Mouse (Mus musculus): ENCODE measurements around the gene N4bp1. TPM values are rescaled to one million over a fixed set of nuclear protein-coding genes. Genes with fewer than 3 reads are reported as not detected.

N4bp1 gene
- polyA plus RNA-seq, 1 experiment from 2014 or later, result 5.4 TPM

DNA sequence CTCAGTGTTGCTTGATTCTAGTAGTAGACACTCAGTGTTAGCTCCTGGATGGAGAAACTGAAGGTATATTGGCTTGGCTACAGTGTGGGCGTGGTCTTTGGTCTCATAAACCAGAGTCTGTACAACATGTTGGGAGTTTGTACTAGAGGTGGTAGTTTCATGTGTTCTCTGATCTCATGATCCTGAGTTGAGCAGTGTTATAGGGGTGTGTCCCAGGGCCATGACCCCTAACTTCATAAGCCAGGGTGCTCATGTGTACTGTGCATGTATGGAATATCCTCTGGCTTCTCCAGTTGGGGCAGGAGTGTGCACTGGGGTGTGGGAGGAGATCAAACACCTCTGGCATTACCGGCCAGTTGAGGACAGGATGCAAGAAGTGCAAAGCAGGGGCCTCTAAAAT, 32.6 kb upstream of the N4bp1 start:
- Histone ChIP-seq H3K27ac (ENCODE audit: low read depth, low read length) (no peak overlapping the region), H3K36me3 (ENCODE audit: control insufficient read depth, insufficient read depth) (no peaks in the 10 kb centered on the region), H3K27me3 (replicated peaks; ENCODE audit: control insufficient read depth, insufficient read depth, low read length) (no peaks in the 10 kb centered on the region), H3K4me3 (ENCODE audit: low read depth, low read length) (no peak overlapping the region), H3K9me3 (ENCODE audit: control insufficient read depth) (no peaks in the 10 kb centered on the region), H3K9ac (ENCODE audit: low read depth, low read length) (no peak overlapping the region), H3K4me1 (replicated peaks; ENCODE audit: control insufficient read depth, insufficient read depth, low read length) (peaks cover 11% of the 10 kb centered on the region; the same call in 1 of the 2 replicates), H3K4me2 (replicated peaks; ENCODE audit: low read depth) (no peak overlapping the region)
- peak; percentile 70 for ATAC-seq
- TF ChIP-seq CTCF (IDR thresholded peaks at IDR 0.05; ENCODE audit: low read depth), result no peak
- WGBS, result 84% methylated on average over 2 of the region's 2 CpGs

DNA sequence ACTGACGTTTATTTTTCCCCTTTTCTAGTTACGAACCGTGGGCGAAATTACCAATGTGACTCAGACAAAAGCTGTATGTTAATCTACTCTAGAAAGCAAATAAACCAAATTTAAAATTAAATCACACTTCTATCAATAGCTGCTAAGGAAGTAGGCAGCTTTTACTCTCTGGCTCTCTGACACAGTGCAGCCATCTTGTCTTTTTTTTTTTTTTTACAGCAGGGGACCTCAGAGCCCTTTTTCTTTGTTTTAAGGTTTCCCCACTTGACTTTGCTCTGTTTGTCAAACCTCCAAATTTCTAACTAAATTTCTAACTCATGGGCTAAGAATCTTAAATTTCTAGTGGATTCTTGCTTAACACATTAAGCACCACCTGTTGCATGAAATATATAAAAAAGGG, 31.3 kb upstream of the N4bp1 start:
- ATAC-seq, result no peak
- no peak for TF ChIP-seq CTCF (IDR thresholded peaks at IDR 0.05; ENCODE audit: low read depth)
- H3K9ac ChIP-seq (ENCODE audit: low read depth, low read length), result no peak overlapping the region
- H3K36me3 ChIP-seq (ENCODE audit: control insufficient read depth, insufficient read depth), result no peaks in the 10 kb centered on the region
- no peak overlapping the region for H3K4me2 ChIP-seq (replicated peaks; ENCODE audit: low read depth)
- 85% methylated on average over 4 of the region's 4 CpGs for WGBS
- H3K27ac ChIP-seq (ENCODE audit: low read depth, low read length), result no peak overlapping the region
- no peaks in the 10 kb centered on the region for H3K9me3 ChIP-seq (ENCODE audit: control insufficient read depth)
- H3K4me3 ChIP-seq (ENCODE audit: low read depth, low read length), result no peak overlapping the region
- no peaks in the 10 kb centered on the region for H3K27me3 ChIP-seq (replicated peaks; ENCODE audit: control insufficient read depth, insufficient read depth, low read length)
- H3K4me1 ChIP-seq (replicated peaks; ENCODE audit: control insufficient read depth, insufficient read depth, low read length), result peaks cover 10% of the 10 kb centered on the region; the same call in 1 of the 2 replicates

DNA sequence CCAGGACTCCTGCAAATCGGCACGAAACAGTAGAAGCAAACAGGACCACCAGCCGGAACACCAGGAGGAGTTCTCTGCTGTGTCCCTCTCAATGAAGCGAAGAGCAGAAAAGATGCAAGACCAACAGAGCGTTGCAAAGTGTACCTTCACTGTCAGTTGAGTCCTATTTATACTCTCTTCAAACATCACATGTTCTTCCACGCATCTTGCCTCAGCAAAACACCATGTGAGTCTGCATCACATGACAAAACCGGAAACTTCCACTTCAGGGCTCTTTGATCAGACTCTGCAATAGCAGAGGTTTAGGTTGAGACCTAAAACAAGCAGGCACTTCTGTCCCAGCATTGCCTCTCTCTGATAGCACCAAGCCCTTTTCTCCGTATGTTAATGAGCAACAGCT, 26.1 kb upstream of the N4bp1 start:
- no peak for TF ChIP-seq CTCF (IDR thresholded peaks at IDR 0.05; ENCODE audit: low read depth)
- Histone ChIP-seq H3K27me3 (replicated peaks; ENCODE audit: control insufficient read depth, insufficient read depth, low read length) (no peaks in the 10 kb centered on the region), H3K9me3 (ENCODE audit: control insufficient read depth) (no peaks in the 10 kb centered on the region), H3K4me3 (ENCODE audit: low read depth, low read length) (no peak overlapping the region), H3K4me1 (replicated peaks; ENCODE audit: control insufficient read depth, insufficient read depth, low read length) (no peaks in the 10 kb centered on the region), H3K4me2 (replicated peaks; ENCODE audit: low read depth) (no peak overlapping the region), H3K36me3 (ENCODE audit: control insufficient read depth, insufficient read depth) (no peaks in the 10 kb centered on the region), H3K27ac (ENCODE audit: low read depth, low read length) (no peak overlapping the region), H3K9ac (ENCODE audit: low read depth, low read length) (no peak overlapping the region)
- WGBS, result 81% methylated on average over 8 of the region's 8 CpGs
- ATAC-seq, result no peak

DNA sequence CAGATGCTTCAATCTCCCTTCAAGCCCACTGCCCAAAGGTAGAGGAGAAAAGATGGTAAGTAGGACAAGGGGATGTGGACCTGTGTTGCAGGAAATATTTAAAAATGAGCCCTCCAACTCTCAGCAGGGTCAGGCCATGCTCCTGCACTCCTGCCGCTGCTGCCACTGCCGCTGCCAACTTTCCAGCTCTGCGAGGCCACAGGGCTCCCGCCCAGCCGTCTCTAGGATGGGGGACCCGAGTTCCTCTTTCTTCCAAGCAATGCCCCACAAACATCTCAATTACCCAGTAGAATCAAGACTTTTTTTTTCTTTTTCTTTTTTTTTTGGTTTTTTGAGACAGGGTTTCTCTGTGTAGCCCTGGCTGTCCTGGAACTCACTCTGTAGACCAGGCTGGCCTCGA, 25.2 kb upstream of the N4bp1 start:
- no peak for ATAC-seq
- no peaks in the 10 kb centered on the region for H3K4me1 ChIP-seq (replicated peaks; ENCODE audit: control insufficient read depth, insufficient read depth, low read length)
- H3K4me2 ChIP-seq (replicated peaks; ENCODE audit: low read depth), result no peak overlapping the region
- no peak overlapping the region for H3K27ac ChIP-seq (ENCODE audit: low read depth, low read length)
- TF ChIP-seq CTCF (IDR thresholded peaks at IDR 0.05; ENCODE audit: low read depth), result no peak
- H3K9me3 ChIP-seq (ENCODE audit: control insufficient read depth), result no peaks in the 10 kb centered on the region
- 87% methylated on average over 7 of the region's 7 CpGs for WGBS
- H3K4me3 ChIP-seq (ENCODE audit: low read depth, low read length), result no peak overlapping the region
- H3K9ac ChIP-seq (ENCODE audit: low read depth, low read length), result no peak overlapping the region
- no peaks in the 10 kb centered on the region for H3K27me3 ChIP-seq (replicated peaks; ENCODE audit: control insufficient read depth, insufficient read depth, low read length)
- H3K36me3 ChIP-seq (ENCODE audit: control insufficient read depth, insufficient read depth), result no peaks in the 10 kb centered on the region

DNA sequence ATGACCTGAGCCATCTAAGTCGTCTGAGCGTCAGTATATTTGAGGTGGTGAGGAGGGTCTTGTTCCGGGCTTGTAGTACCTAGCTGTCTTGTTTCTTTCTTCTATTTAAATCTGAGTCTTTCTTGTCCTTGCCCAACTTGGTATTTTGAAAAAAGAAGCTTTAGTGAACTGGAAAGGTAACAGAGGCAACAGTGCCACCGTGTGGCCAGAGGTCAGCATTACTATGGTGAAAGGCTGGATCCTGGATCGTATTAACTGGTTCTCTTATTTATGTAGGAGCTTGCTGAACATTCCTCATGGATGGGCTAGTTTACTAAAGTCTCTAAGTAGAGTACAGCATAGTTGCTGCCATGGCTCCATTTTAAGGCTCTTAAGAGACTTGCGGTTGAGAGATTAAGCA, 23.5 kb upstream of the N4bp1 start:
- H3K4me3 ChIP-seq (ENCODE audit: low read depth, low read length), result no peak overlapping the region
- WGBS, result 10% methylated on average over 6 of the region's 6 CpGs

DNA sequence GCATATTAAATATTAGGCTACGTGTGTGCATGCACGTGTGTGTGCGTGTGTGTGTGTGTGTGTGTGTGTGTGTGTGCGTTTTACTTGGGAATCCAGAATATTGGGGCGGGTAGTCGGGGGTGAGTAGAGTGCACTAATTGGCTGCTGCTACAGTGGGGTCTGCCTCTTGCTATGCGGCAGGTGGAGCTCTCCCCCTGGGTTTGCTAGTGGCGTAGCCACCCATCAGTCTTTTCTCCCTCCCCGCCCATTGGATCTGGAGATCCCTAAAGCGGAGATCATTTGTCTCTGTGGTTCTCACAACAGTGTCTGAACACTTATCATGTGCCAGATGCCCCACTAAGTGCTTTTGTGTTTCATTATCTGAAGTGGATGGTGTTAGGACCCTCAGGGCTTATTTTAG, 19.9 kb upstream of the N4bp1 start:
- Histone ChIP-seq H3K4me1 (replicated peaks; ENCODE audit: control insufficient read depth, insufficient read depth, low read length) (no peaks in the 10 kb centered on the region), H3K4me2 (replicated peaks; ENCODE audit: low read depth) (no peak overlapping the region), H3K4me3 (ENCODE audit: low read depth, low read length) (no peak overlapping the region), H3K27me3 (replicated peaks; ENCODE audit: control insufficient read depth, insufficient read depth, low read length) (no peaks in the 10 kb centered on the region), H3K9me3 (ENCODE audit: control insufficient read depth) (no peaks in the 10 kb centered on the region), H3K27ac (ENCODE audit: low read depth, low read length) (no peak overlapping the region), H3K9ac (ENCODE audit: low read depth, low read length) (no peak overlapping the region), H3K36me3 (ENCODE audit: control insufficient read depth, insufficient read depth) (no peaks in the 10 kb centered on the region)
- WGBS, result 79% methylated on average over 10 of the region's 10 CpGs
- no peak for TF ChIP-seq CTCF (IDR thresholded peaks at IDR 0.05; ENCODE audit: low read depth)
- no peak for ATAC-seq

More for the DNA sequence above, 23.5 kb upstream of the N4bp1 start:
- no peak overlapping the region for H3K9ac ChIP-seq (ENCODE audit: low read depth, low read length)
- no peaks in the 10 kb centered on the region for H3K36me3 ChIP-seq (ENCODE audit: control insufficient read depth, insufficient read depth)
- no peaks in the 10 kb centered on the region for H3K9me3 ChIP-seq (ENCODE audit: control insufficient read depth)
- no peaks in the 10 kb centered on the region for H3K4me1 ChIP-seq (replicated peaks; ENCODE audit: control insufficient read depth, insufficient read depth, low read length)
- no peak for ATAC-seq
- no peak overlapping the region for H3K4me2 ChIP-seq (replicated peaks; ENCODE audit: low read depth)
- peak; percentile 92 for TF ChIP-seq CTCF (IDR thresholded peaks at IDR 0.05; ENCODE audit: low read depth)
- no peaks in the 10 kb centered on the region for H3K27me3 ChIP-seq (replicated peaks; ENCODE audit: control insufficient read depth, insufficient read depth, low read length)
- H3K27ac ChIP-seq (ENCODE audit: low read depth, low read length), result no peak overlapping the region

DNA sequence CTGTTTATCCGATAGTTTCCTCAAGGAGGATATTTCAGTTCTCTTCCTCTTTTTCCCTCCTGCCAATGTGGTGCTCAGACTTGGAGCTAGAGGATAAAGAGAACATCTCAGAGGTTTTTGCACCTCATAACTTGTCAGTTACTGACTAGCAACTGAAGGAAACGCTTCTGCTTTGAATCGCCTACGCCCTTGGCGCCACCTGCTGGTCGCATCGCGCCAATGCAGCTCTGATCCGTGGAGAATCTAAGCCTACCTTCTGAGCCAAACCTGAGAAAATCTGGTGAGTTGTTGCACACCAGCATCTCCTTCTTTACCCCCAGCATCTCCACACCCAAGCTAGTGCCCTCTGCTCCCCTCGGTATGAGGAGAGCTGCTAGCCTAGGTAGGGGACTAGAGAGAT, 18.0 kb upstream of the N4bp1 start:
- ATAC-seq, result no peak
- Histone ChIP-seq H3K36me3 (ENCODE audit: control insufficient read depth, insufficient read depth) (no peaks in the 10 kb centered on the region), H3K4me2 (replicated peaks; ENCODE audit: low read depth) (no peak overlapping the region), H3K27me3 (replicated peaks; ENCODE audit: control insufficient read depth, insufficient read depth, low read length) (no peaks in the 10 kb centered on the region), H3K9ac (ENCODE audit: low read depth, low read length) (no peak overlapping the region), H3K4me1 (replicated peaks; ENCODE audit: control insufficient read depth, insufficient read depth, low read length) (no peaks in the 10 kb centered on the region), H3K9me3 (ENCODE audit: control insufficient read depth) (no peaks in the 10 kb centered on the region), H3K4me3 (ENCODE audit: low read depth, low read length) (no peak overlapping the region), H3K27ac (ENCODE audit: low read depth, low read length) (no peak overlapping the region)
- WGBS, result 6% methylated on average over 10 of the region's 10 CpGs
- TF ChIP-seq CTCF (IDR thresholded peaks at IDR 0.05; ENCODE audit: low read depth), result peak; percentile 99
